Mouse (Mus musculus): ENCODE measurements around the gene Tesc.

DNA sequence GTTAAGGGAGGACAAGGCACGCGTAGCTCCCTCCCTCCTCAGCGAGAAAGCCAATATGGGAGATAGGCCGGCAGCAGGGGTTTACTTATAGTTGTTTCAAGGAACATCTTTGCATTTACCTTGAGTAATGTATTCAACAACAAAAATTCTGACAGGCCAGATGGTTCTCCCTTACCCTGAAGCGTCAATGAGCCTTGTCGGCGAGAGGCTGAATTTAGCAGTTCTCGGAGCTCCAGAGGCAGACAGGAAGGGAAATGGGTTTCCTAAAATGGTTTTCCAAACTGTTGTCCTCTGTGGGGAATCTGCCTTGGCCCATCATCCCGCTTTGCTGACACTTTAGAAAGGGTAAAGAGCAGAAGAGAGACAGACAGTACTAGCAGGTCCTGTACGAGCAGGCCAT is 79.1 kb downstream of the Tesc start:
- no peak for TF ChIP-seq CTCF (IDR thresholded peaks at IDR 0.05; ENCODE audit: low read depth)
- TF ChIP-seq EP300 (IDR thresholded peaks at IDR 0.05; ENCODE audit: low read depth) = no peak
